Mouse (Mus musculus): ENCODE measurements around the gene B4gat1.

DNA sequence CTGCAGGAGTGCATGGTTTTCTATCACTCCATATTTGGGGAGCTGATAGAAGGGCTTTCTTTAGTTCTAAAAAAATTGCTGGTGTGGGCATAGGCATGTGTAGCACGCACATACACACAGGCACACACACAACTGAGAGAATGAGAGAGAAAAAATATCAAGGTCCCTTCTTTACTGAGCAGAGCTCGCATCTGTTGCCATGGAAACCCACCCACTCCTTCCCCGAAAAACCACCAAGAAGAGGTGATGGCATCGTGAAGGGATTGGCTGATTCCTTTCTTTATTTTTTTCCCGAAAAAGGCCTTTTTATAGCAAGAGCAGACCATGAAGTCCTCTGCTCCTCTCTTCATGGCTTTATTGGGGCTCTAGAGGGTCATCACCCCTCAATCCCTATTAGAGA is 44.6 kb upstream of the B4gat1 start:
- no peak for TF ChIP-seq EP300 (IDR thresholded peaks at IDR 0.05; ENCODE audit: low read depth)
- no peak for TF ChIP-seq CTCF (IDR thresholded peaks at IDR 0.05; ENCODE audit: low read depth)

Measured in liver, embryonic 14.5 days (tissue).